Mouse (Mus musculus): ENCODE results near the gene Gstp3. TPM values are rescaled to one million over a fixed set of nuclear protein-coding genes. Genes with fewer than 3 reads are reported as not detected.

Gstp3 gene
- total RNA-seq (2023): not detected

DNA sequence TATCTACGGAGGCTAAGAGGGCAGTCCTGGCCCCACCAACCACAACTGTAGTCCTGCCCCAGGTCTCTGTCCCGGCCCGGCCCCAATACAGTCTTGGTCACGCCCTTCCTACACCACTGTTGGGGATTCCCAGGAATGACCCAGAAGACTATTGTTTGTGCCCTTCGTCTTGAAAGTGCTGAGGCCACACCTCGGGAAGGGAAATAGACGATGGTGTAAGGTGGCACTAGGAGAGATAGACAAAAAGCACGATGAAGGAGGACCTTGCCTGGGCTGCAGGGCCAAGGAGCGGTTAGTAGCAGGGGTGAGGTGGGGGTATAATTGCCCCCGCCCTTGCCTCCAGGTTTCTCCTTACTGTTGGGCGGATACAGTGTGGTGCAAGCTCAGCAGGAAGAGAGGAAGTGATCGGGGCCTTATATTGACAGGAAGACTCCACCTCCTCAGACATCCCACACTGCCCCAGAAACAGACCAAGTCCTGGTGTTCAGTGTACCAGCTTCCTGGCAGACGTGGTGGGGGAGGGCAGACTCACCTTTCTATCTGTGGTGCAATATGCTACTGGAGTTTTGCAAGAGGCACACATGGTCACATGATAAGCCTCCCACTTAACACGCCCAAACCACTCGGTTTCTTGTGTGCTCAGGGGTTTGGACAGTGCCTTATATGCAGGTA, at the start of gene Gstp3:
TSS of gene Gstp3 (minus strand) at position 501 of the 672 bp plus-strand sequence.

DNA sequence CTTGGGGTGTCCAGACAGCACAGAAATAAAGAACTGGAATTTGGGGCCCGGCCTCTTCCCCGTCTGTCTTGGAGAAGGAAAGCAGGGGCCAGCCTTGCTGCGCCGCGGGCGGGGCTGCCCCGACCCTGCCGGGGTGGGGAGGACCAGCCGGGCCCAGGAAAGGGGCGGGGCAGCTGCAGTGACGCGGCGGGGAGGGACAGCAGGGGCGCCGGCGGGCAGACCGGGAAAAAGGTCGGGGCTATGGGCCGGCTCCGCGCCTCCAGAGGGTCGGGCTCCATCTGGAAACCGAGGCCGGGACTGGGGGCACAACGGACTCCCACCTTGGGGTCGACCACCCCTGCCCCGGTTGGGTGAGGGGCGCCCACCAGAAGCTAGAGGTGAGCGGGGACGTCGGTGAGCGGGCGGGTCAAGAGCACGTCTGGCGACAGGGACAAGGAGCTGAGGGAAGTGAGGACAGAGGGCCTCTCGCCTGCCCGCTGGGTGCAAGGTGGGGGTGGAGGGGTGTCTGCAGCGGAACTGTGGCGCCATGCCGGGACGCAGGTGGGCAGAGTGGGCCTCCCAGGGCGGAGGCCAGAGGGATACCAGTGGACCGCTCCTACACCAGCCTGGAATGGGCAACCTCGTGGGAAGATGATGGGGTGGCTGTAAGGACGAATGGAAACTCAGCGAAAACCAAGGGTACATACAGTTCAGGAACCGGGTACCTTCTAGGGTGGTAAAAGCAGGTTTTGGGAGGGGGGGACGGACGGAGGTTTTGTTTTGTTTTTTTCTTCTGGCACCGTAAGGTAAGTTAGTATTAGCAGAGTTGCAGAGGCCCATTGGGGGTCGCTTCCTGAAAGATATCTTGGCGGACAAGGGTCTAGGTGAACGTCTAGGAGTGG, 40.7 kb upstream of the Gstp3 start, which contains the start of gene Pitpnm1:
TSS of gene Pitpnm1 (plus strand) at position 162 of the 881 bp plus-strand sequence.

DNA sequence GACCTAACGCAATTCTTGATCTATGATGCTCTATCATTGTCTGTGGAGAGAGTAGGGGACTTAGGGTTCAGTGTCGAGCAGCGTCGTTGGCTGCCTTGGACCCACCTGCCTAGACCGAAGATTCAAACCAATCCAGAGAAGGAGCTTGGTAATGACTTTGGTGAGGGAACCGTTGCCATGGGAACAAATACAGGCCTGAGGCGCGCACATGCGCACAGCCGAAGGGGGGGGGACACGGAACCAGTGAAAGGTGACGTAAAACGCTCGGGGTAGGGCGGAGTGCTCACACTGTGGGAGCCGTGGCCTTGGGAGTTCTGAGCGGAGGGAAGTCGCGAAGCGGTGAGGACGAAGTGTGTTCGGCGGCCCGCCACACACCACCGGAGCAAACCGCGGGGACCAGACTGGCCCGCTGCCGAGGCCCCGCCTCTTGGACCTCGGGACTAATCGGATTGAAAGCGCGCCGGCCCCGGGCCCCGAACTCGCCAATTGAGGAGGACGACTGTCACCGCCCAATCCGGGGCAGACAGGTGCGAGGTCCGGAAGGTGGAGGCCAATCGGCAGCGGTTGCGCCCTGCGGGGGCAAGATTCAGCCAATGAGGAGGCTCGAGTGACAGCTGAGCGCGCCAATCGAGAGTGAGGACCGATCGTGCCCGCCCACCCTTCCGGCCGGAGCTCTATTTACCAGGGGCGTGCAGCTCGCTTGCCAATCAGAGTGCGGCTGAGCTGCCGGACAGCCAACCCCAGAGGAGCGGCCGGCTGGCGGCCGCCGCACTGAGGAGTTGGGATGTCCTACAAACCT, 37.5 kb upstream of the Gstp3 start, which contains the start of gene Cdk2ap2:
TSS of gene Cdk2ap2 (plus strand) at position 541 of the 799 bp plus-strand sequence.

GRCm38 (mm10) chr19:4081394-4081793, 22.0 kb upstream of the Gstp3 start, which contains the start of gene Cabp2:
Cabp2 (plus strand) TSS chr19:4081578.

DNA sequence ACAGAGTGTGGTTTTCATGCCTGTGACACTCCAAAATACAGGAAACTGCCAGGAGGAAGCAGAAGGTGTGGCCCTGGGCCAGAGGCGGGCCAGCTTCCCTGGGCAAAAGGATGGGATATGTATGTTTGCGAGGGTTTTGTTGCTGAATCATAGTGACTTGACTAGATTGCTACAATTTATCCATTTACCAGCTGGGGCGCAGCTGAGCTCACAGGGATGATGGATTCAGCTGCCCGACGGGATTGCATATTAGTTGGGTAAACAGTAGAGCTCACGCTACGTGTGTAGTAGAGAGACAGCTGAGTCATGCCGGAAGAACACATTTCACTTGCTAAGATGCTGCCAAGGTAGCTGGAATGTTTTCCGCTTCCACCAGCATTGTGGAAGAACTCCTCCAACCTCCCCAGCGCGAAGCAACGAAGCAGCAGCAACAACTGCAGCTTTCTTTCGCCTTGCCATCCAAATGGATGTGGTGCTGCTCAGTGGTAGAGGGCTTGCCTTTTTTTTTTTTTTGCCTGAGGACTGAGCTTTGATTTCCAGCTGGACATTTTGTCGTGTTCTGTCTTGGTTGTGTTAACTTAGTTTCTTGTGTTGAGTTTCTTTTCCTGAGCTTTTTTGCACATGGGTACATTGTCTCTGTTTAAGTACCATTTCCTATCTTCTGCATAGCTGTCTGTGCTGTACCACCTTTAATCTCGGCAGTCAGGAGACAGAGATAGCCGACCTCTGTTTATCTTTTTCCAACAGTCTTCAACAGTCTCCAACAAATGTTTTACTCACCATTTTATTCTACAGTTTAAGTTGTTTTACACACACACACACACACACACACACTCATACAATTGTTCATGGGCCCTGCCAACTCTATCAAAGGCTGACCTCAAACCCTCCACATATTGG, 13.2 kb downstream of the Gstp3 start, which contains the start of gene Gstp2:
TSS of gene Gstp2 (minus strand) at position 58 of the 900 bp plus-strand sequence.

DNA sequence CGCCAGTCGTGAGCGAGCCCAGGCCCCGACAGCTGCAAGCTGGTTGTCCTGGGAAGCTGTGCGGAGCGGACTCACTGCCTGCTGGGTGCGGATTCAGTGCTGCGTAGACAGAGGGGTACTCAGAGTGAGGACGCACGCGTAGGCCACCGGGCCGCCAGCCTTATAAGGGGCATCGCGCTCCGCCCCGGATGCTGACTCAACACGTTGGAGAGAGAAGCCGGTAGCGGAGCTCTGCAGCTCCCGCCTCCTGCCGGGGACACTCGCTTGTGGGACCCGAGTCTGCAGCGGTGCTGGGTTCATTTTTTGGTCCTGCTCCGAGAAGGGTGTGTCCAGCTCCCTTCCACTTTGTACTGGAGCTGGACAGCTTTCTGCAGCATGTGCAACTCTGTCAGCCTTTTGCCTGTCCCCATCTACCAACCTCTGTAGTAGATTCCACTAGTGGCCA, 21.6 kb downstream of the Gstp3 start, which contains the start of gene Gstp1:
TSS of gene Gstp1 (minus strand) at position 198 of the 445 bp plus-strand sequence.

DNA sequence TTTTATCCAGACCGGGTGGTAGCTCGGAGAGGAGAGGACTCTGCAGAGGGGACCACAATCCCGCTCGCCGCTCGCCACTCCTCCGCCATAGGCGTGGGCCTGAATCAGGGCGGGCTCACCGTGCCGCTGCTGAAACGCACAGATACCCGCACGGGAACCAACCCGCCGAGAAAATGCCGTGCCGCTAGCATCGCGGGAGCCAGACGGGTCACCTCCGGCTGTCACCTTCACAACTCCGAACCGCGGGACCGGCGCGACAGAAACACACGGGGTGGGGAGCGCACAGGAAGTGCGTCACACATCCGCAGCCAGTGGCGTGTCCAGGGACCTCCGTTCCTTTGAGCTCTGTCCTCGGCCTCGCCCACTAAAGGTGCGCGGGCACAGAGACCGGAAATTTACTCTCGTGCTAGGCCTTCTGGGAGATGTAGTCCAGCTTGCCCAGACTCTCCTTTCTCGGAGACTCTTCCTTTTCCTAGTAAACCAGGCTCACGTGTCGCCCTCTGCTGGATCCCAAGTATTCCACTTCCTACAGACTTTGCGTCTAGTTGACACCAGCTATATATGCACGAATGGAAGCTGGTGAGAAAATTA, 46.8 kb downstream of the Gstp3 start, which contains the start of gene Ndufv1:
TSS of gene Ndufv1 (minus strand) at position 375 of the 591 bp plus-strand sequence.

Other genes with a start within 250 kb of the Gstp3 start
- 10 to 100 TPM; 66.9 to 67.9 TPM for gene Chka, start 207.8 kb downstream of the Gstp3 start, total RNA-seq (2023)
- gene Tcirg1, start 152.4 kb downstream of the Gstp3 start, total RNA-seq (2023): 100 to 1,000 TPM; 149 to 153 TPM
- gene Ndufs8, start 146.8 kb downstream of the Gstp3 start, total RNA-seq (2023): 10 to 100 TPM; 91.9 to 93.5 TPM
- gene Aldh3b1, start 129.8 kb downstream of the Gstp3 start, total RNA-seq (2023): 1 to 10 TPM; 7.3 to 8.9 TPM
- gene Unc93b1, start 124.4 kb downstream of the Gstp3 start, total RNA-seq (2023): 100 to 1,000 TPM; 597 to 689 TPM
- gene Aldh3b3, start 100.9 kb downstream of the Gstp3 start, total RNA-seq (2023): under 1 TPM in 1 of 2 experiments, not detected in 1; 0.20 TPM
- gene Aldh3b2, start 87.2 kb downstream of the Gstp3 start, total RNA-seq (2023): under 1 TPM in 1 of 2 experiments, not detected in 1; 0.84 TPM
- gene Acy3, start 73.0 kb downstream of the Gstp3 start, total RNA-seq (2023): not detected
- gene Tbx10, start 66.8 kb downstream of the Gstp3 start, total RNA-seq (2023): not detected
- 10 to 100 TPM; 24.9 to 29.1 TPM for gene Nudt8, start 59.0 kb downstream of the Gstp3 start, total RNA-seq (2023)
- gene Gm49405, start 58.9 kb downstream of the Gstp3 start, total RNA-seq (2023): 1 to 10 TPM; 5.3 to 6.7 TPM
- gene Doc2g, start 56.3 kb downstream of the Gstp3 start, total RNA-seq (2023): 10 to 100 TPM; 11.0 to 13.3 TPM
- gene Ndufv1, start 46.8 kb downstream of the Gstp3 start, total RNA-seq (2023): 10 to 100 TPM; 80.9 to 93.3 TPM
- 100 to 1,000 TPM; 131 to 150 TPM for gene Gstp1, start 21.6 kb downstream of the Gstp3 start, total RNA-seq (2023)
- gene Gstp2, start 13.5 kb downstream of the Gstp3 start, total RNA-seq (2023): 10 to 100 TPM; 11.4 to 26.4 TPM
- not detected for gene Cabp2, start 22.0 kb upstream of the Gstp3 start, total RNA-seq (2023)
- 100 to 1,000 TPM; 114 to 121 TPM for gene Cdk2ap2, start 37.6 kb upstream of the Gstp3 start, total RNA-seq (2023)
- 100 to 1,000 TPM; 227 to 233 TPM for gene Pitpnm1, start 40.4 kb upstream of the Gstp3 start, total RNA-seq (2023)
- 100 to 1,000 TPM; 101 to 110 TPM for gene Aip, start 66.3 kb upstream of the Gstp3 start, total RNA-seq (2023)
- 1 to 10 TPM in 1 of 2 experiments, under 1 TPM in 1; 0.93 to 1.0 TPM for gene Gpr152, start 80.2 kb upstream of the Gstp3 start, total RNA-seq (2023)
- 1 to 10 TPM; 1.6 to 2.2 TPM for gene Cabp4, start 84.5 kb upstream of the Gstp3 start, total RNA-seq (2023)
- 100 to 1,000 TPM; 148 to 156 TPM for gene Coro1b, start 89.0 kb upstream of the Gstp3 start, total RNA-seq (2023)
- 100 to 1,000 TPM; 391 to 415 TPM for gene Ptprcap, start 94.0 kb upstream of the Gstp3 start, total RNA-seq (2023)
- 10 to 100 TPM; 47.4 to 56.4 TPM for gene Rps6kb2, start 103.8 kb upstream of the Gstp3 start, total RNA-seq (2023)
- gene Carns1, start 115.9 kb upstream of the Gstp3 start, total RNA-seq (2023): 100 to 1,000 TPM in 1 of 2 experiments, 10 to 100 TPM in 1; 89.2 to 117 TPM
- gene Tbc1d10c, start 131.7 kb upstream of the Gstp3 start, total RNA-seq (2023): 100 to 1,000 TPM; 315 to 328 TPM
- 100 to 1,000 TPM; 431 to 450 TPM for gene Ppp1ca, start 132.5 kb upstream of the Gstp3 start, total RNA-seq (2023)
- 10 to 100 TPM; 65.9 to 73.4 TPM for gene Rad9a, start 142.1 kb upstream of the Gstp3 start, total RNA-seq (2023)
- 100 to 1,000 TPM; 161 to 176 TPM for gene Clcf1, start 154.7 kb upstream of the Gstp3 start, total RNA-seq (2023)
- not detected for gene AC109138.7, start 154.8 kb upstream of the Gstp3 start, total RNA-seq (2023)
- 100 to 1,000 TPM; 198 to 208 TPM for gene Pold4, start 172.3 kb upstream of the Gstp3 start, total RNA-seq (2023)
- 10 to 100 TPM; 32.2 to 32.4 TPM for gene Ssh3, start 209.6 kb upstream of the Gstp3 start, total RNA-seq (2023)
- gene Ankrd13d, start 223.6 kb upstream of the Gstp3 start, total RNA-seq (2023): 10 to 100 TPM; 28.2 to 32.6 TPM
- gene Grk2, start 246.7 kb upstream of the Gstp3 start, total RNA-seq (2023): 100 to 1,000 TPM; 584 to 625 TPM